Mouse (Mus musculus) urinary bladder, postnatal 25 days (tissue): ENCODE measurements around the gene Fzr1.

Experiments
- DNase-seq: peaks from one replicate; pipeline ENCODE4 v3.0.0; 2022; ENCODE audit warnings: low spot score

Fzr1 gene

GRCm38 (mm10) chr10:81328386-81328785 is 49.9 kb downstream of the Fzr1 start, which contains the start of gene Tbxa2r:
TSS of gene Tbxa2r (plus strand) at chr10:81328731.
- DNase-seq, result no peak

- no peak for DNase-seq
Observed at GRCm38 (mm10) chr10:81327959-81328358, 50.4 kb downstream of the Fzr1 start.

- no peak for DNase-seq
Observed at GRCm38 (mm10) chr10:81326858-81327257, 51.5 kb downstream of the Fzr1 start.

- DNase-seq, result no peak
Observed at GRCm38 (mm10) chr10:81325781-81326180, 52.5 kb downstream of the Fzr1 start.

- DNase-seq, result no peak
Observed at GRCm38 (mm10) chr10:81325176-81325575, 53.1 kb downstream of the Fzr1 start.

GRCm38 (mm10) chr10:81323791-81324530 is 54.4 kb downstream of the Fzr1 start:
- DNase-seq, result no peak

GRCm38 (mm10) chr10:81323141-81323775 is 55.1 kb downstream of the Fzr1 start:
- DNase-seq, result no peak

GRCm38 (mm10) chr10:81322444-81322843 is 55.9 kb downstream of the Fzr1 start:
- DNase-seq, result no peak

GRCm38 (mm10) chr10:81321436-81321835 is 56.9 kb downstream of the Fzr1 start:
- no peak for DNase-seq

- DNase-seq, result peak; percentile 92
Observed at GRCm38 (mm10) chr10:81320550-81321347, 57.6 kb downstream of the Fzr1 start, which contains the start of gene Cactin. TSS of gene Cactin (plus strand) at chr10:81321103.

GRCm38 (mm10) chr10:81319741-81320549 is 58.4 kb downstream of the Fzr1 start:
- DNase-seq, result peak; percentile 83

GRCm38 (mm10) chr10:81319330-81319699 is 59.0 kb downstream of the Fzr1 start:
- DNase-seq, result no peak

GRCm38 (mm10) chr10:81318589-81319329 is 59.6 kb downstream of the Fzr1 start:
- DNase-seq, result peak; percentile 31

GRCm38 (mm10) chr10:81317273-81317672 is 61.0 kb downstream of the Fzr1 start:
- peak; percentile 43 for DNase-seq

GRCm38 (mm10) chr10:81316338-81317060 is 61.8 kb downstream of the Fzr1 start:
- no peak for DNase-seq
